Mouse (Mus musculus) adrenal gland (tissue): ENCODE results near the gene Ppp2r2c.
"Not testable (repeated sequence)": the region's sequence is repeated elsewhere in the genome, so short reads cannot be mapped to it uniquely, and the experiment has no call there.

Experiments
- intact Hi-C: fragments of 180-260 bp; cut with DNase I; formaldehyde crosslinking; loops from one replicate; pipeline ENCODE4 v1.15.1; 2025

Gene Ppp2r2c

DNA sequence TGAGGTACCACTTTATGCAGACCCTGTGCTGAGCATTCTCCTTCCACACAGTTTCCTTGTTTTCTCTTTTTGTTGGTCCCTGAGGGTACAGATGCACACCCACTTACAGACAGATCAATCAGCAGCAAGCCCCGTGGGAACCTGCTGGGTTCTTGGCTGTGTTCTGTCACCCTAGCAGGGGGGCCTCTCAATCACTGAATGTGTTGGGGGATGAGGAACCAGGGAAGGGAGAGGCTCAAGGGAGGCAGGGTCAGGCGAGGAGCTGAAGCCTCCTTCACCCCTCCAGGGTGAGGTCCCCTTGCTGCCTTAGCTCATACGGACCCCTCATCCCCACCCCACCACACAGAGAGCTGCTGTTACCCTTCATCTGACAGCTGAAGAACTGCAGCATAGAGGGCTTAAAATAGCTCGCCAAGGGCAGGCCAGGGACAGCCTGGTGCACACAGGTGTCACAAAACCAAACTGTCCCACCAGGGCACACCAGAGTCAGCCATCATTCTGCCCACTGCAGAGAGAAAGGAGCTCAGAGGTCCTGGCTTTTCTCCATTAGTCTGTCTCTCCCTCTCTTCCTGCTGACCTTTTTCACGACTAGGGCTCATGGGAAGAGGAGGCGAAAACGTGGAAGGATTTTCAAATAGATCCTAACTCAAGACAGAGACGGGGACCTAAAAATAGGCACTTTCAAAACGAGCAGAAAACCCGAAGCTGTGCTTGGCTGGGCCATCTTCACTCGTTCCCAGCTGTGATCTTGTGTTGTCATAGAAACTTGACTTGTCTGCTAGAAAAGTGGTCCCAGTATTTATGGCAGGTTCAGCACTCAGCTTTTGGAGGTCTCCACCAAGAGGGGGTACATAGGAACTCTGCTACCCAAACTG lies 55.8 kb downstream of the Ppp2r2c start:
- intact Hi-C loops: no loop called here

DNA sequence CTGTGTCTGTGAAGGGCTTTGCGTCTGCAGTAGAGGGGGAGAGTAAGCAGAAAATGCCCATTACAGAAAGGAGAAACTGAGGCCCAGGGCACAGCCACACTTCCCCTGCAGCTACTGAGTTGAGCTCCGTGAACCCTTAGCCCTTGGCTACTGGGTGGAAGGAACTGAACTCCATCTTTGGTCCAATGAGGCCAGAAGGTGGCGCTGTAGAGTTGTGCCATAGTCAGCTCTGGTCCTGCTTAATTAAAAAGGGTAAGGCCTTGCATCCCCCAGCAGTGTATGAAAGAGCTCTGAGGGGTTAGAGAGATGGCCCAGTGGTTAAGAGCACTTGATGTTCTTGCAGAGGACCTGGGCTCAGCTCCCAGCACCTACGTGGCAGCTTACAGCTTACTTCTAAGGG lies 60.4 kb downstream of the Ppp2r2c start:
- intact Hi-C loops: no loop called here

DNA sequence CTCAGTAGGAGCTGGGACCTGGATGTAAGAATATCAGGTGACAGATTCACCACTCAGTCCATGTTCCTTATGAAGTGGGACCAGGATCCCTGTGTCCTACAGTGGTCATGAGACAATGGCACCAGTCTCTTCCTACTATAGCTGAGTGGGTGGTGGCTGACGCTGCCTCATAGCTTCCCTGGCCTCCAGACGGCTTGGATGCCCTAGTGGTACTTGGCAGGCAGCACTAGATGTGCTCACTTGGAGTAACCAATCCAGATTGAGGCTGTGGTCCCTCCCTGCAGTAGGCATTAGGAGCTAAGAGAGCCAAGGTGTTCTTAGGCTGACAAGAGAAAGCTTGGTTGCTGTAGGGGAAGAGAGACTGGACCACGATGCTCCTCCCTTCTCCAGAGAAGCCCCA lies 61.1 kb downstream of the Ppp2r2c start:
- intact Hi-C loops: no loop called here

DNA sequence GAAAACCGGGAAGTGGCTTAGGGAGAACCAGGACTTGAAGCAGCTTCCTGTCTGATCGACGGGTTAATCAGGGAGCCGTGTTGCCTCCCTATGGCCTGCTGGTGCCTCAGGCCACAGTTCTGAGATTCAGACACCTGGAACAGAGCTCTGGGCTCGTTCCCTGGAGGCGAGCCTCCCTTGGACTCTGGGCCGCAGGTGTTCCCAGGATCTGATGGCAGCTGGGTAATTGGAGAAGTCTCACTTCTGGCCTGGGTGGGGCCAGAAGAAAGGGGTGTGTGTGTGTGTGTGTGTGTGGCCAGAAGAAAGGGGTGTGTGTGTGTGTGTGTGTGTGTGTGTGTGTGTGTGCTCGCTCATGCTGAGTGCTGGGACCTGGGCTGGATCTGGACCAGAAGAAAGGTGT lies 65.1 kb downstream of the Ppp2r2c start:
- intact Hi-C loops: no loop called here

DNA sequence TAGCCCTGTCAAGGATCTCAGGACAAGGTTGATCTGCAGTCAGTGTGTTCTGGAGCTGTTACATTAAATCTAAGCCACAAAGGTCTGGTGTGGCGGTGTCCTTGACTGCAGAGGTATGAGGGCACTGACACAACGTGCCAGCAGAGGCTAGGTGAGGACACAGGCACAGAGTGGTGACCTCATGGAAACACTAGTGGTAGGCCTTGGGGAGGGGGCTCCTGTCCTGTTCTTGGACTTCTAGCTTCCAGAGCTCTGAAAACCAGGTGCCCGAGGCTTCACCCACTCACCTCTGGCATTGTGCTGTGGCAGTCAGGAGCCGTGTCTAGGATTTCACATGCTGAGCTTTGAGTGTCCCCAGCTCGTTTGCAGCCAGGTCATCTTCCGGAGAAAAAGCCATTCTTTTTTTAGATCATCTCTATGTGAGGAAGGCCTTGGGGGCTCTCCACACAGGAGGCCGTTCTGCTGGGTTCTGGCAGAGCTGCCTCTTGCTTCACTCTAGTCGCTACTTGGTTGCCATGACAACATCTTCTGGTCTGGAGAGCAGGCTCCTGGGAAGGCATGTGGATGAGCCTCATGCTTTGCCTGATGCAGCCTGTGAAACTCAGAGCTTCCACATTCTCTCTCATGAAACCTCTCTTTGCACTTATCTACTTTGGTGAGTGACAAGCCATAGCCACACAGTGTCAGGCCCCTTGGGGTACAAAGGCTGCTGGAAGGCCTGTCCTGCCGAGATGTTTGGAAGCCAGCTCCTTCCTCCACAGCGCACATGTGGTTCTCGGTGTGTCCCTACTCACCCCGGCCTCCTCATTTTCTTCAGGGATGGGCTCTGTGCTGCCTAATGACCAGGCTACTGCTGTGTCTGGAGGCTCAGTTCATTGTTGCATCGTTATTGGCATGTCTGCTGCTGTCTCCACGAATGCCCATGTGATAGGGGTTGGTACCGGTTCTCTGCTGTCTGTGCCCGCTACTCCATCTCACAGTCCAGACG lies 67.5 kb downstream of the Ppp2r2c start:
- intact Hi-C loops: no loop called here

DNA sequence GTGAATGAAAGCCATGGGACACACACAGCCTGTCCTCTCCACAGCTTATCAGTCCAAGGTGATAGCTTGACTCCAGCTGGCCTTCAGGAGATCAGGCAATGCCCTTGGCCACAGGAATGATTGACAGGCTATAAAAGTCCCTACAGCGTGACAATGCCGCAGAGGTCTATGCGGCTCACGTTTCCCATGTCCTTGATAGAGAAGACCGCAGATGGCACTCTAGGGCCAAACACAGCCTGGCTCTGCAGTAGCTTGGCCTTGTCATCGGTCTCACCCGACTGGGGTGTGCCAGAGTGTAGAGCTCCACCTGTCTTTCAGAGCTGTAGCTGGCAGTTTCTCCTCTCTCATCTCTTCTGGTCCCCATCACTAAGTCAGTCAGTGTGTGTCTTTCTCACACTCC lies 68.2 kb downstream of the Ppp2r2c start:
- intact Hi-C loops: no loop called here

DNA sequence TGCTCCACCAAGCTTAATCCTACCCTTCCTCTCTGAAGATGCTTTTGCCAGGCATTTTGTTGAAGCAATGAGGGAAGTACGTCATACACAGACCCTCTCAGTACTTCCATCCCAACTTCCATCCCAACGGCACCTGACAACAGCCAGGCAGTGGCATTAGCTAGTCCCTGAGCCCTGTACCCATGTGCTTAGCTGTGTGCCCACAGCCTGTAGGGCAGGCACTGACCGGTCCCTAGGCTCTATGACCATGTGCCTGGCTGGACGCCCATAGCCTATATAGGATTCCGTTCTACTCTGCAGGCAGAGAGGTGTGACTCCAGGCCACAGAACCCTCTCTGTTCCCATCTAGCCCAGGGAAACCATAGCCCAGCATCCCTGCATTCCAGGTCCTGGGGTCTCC lies 69.7 kb downstream of the Ppp2r2c start:
- intact Hi-C loops: no loop called here

DNA sequence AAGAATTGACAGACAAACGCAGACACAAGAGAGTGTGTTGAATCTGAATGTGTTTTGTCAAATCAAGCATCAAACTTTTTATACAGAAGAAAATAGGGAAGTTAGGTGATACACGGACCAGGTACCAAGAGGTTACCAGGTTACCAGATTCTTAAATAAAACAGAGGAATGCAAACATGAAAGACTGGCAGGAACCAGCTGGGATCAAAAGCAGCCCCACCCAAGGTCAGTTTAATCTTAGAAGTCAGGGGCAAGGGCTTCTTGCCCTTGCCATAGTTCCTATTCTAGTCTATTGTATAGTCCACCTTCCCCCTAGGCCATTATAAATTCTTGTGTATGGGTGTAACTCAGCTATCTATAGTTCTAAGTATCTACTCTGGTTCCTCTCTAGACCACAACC lies 70.7 kb downstream of the Ppp2r2c start:
- intact Hi-C loops: not testable (repeated sequence)

DNA sequence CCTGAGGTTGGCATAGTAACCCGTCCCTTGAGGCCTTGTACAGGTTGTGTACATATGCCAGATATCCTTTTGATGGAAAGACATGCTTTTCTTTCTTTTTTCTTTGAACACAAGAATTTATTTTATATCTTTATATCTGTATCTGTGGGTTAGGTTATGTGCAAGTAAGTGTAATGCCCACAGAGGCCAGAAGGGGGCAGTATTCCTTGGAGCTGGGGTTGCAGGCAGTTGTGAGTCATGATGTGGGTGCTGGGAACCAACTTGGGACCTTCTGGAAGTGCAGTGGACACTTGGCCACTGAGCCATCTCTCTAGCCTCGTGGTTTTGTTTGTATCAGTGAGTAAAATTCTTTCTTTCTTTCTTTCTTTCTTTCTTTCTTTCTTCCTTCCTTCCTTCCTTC lies 74.1 kb downstream of the Ppp2r2c start:
- intact Hi-C loops: no loop called here

DNA sequence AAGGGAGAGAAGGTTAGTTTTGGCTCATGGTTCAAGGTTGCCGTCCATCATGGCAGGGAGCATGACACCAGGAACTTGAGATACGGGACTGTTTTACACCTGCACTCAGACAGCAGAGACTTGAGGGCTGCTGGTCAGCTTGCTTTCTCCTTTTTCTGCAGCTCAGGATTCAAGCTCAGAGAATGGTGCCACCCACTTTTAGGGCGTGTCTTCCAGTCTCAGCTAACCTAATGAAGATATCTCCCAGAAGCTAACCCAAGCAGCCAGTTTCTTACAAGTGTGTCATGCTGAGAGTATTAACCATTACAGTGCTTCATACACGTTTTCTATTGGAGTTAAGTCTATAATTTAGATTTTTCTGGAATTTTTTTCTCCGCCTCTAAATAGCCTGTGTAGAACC lies 76.2 kb downstream of the Ppp2r2c start:
- intact Hi-C loops: no loop called here

DNA sequence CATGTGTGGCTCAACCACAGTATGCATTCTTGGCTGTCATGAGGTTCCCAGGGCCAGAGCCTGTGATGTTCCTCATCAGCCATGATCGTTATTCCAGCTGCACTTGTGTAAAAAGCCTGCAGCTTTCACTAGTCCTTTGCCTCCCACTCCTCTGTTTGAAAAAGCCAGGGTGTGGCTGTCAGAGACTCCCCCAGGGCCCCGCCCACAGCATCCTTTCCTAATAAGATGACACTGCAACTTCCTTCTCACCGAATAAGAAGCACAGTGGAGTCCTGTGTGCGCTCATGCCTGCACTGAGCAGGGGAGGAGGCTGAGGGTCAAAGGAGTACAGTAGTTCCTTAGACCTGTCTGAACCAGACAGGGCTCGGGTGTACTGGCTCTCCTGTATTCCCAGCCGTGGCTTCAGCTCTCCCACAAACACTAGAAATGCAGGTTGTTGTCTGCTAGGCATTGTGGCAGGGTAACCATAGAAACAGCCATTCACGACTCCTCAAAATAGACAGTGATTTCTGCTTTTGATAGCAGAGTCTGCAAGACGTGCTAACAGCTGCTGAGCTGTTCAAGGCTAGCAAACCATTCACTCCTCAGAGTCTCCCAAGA lies 76.9 kb downstream of the Ppp2r2c start:
- intact Hi-C loops: loop anchor here (5.0 kb wide), 1 partner anchor 113 kb away; the partner anchor contains the start of gene Man2b2

DNA sequence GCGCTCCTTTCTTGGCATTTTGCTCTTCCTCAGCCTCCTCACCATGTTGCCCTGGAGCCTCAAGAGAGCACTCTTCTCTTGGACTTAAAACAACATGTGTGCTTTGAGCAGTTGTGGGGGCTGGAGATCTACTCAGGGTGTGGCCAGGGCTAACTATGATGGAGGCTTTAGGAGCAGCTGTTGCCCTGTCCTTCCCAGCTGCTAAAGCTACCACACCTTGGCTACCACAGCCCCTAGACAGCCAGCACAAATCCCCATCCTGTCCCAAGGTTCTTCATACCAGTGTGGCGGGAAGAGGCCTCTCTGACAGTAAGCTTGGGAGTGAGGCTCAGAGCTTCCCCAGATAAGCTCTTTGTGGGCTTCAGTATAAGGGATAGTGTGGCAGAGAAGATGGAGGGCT lies 77.4 kb downstream of the Ppp2r2c start:
- intact Hi-C loops: loop anchor here (2.0 to 5.0 kb wide), 2 partner anchors 57 to 113 kb away; partner anchors contain the start of gene Man2b2

DNA sequence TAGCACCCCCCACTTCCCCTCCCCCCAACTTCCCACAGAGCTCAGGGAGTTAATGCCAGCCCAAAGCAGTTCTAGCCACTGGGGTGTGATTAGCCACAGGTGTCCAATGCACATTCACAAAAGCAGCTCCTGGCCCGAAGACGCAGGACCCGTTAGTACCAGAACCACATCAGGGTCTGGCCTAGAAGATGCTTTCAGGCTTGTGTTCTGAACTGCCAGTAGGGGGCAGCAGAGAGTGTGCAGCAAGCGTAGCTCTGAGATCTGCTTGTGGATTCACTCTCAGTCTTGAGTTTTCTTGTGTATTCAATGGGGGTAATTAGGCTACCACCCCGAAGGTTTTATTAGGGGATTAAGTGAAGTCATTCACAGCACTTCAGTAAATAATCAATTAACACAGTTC lies 78.1 kb downstream of the Ppp2r2c start:
- intact Hi-C loops: loop anchor here (2.0 to 5.0 kb wide), 2 partner anchors 56 to 114 kb away; partner anchors contain the start of gene Man2b2

DNA sequence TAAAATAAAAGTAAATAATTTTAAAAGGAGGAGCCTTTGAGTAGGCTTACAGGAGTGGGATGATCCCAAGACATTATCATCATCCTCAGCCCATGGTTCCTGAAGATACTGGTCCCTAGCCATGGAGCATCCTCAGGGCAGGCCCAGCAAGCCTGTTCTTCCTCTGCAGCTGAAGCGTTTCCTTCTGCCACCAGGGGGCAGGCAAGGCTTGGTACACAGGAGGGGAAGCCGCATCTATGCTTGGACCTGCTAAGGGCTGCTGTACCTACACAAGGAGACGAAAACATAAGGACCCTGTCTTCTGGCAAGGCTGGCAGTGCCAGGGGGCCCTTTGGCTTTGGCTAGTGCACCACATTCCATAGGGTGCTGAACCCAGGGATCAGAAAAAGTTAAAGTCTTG lies 80.5 kb downstream of the Ppp2r2c start:
- intact Hi-C loops: loop anchor here (2.0 to 5.0 kb wide), 2 partner anchors 117 to 160 kb away; partner anchors contain the start of gene Man2b2

DNA sequence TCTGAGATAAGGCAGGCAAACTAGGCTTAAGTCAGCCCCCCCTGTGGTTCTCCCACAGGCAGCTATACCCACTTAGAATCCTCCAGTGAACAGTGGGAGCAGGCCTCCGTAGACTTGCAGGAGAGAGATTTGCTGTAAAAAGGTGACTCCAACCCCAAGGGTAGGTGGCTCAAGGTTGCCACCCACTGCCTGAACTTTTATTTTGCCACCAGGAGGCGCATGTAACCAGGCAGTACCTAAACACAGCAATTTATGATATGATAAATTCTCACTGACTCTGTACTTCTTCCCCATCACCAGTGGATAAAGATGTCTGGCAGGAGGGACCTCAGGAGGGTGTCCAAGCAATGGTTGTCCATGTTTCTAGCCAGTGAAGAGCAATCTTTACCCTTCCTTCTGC lies 82.6 kb downstream of the Ppp2r2c start:
- intact Hi-C loops: no loop called here

DNA sequence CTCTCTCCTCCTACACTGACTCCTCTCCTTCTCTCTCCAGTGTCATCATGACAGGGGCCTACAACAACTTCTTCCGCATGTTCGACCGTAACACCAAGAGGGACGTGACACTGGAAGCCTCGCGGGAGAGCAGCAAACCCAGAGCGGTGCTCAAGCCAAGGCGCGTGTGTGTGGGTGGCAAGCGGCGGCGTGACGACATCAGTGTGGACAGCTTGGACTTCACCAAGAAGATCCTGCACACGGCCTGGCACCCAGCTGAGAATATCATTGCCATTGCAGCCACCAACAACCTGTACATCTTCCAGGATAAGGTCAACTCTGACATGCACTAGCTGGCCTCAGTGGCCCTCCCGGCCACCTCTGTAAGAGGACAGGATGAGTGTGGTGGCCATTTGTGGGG lies 84.0 kb downstream of the Ppp2r2c start:
- intact Hi-C loops: no loop called here

DNA sequence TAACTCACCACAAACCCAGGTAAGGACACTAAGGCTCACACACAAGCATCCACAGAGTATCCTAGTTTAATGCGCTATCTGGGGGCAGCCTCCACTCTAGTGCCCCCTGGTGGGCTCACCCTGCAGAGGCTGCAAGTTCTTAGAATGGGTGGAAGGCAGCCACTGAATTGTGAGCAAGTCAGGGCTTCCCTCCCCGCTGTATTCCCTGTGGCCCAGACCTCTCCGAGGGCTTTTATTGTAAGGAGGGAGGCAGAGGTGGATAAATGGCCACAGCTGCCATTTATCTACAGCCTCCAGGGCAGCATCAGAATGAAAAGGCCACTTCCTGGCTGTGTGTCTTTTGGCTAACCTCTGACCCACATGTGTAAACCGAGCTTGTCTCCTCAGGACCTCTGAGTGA lies 87.1 kb downstream of the Ppp2r2c start:
- intact Hi-C loops: no loop called here

DNA sequence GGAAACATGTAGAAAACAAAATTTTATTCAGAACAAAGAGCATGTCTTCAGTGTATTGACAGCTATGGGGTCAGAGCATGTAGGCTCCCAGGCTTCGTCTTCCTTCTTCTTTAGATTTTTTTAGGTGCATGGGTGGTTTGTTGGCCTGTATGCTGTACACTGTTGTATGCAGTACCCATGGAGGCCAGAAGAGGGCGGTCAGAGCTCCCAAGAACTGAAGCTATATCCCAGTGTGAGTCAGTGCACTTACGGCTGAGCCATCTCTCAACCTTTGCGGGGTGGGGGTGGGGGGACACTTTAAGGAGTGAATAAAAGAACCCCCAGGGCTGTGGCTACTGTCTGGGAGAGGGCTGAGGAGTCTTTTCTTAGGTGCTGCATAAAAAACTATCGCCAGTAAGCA lies 90.5 kb downstream of the Ppp2r2c start:
- intact Hi-C loops: no loop called here

DNA sequence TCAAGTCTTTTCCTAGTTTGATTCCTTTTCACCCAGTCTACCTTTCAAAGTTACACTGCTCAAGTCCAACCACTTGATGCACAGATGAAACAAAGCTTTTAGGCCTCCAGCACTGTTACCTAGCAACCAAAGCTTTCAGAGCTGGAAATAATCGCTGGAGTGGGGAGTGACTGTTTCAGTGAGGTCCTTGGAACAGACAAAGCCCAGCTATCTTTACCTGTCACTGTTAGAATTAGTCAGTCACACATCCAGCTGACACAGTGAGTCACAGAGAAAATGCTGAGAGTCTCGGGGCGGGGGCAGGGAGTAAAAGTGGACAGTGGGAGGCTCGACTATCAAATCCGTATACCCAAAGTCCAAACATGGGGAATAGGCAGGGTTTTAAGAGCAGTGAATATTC lies 92.2 kb downstream of the Ppp2r2c start:
- intact Hi-C loops: no loop called here

DNA sequence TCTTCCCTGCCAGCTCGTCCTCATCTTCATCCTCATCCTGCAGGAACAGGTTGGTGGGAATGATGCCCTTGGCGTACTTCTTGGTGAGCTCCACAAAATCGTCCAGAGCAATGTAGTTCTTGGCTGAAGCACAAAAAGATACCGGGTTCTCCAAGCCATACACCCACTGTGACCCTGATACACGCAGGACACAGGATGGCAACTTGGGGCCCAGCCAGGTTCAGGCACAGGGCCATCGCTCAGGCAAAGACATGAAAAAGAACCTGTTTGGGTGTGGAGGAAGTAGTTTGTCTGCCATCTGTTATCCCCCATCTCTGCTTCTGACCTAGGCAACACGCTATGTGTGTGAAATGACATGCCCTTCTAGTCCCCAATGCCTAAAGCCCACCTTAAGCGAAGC lies 103.3 kb downstream of the Ppp2r2c start:
- intact Hi-C loops: no loop called here

DNA sequence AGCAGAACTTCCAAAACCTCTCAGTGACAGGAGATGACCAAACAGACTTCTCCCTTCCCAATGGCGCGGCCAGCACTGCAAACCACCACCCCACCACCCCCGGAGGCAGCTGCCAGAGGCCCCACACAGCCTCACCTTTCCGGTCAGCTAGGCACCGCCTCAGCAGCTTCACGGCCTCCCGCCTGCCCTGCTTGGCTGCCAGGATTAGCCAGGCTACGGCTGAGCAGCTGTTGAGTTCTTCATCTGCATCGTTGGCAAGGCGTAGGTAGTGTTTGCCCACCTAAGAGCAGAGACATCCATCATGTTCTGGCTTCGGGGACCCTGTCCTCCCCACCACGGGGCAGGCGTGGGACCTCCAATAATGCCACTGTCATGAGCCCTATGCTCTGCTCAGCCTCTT lies 107.0 kb downstream of the Ppp2r2c start:
- intact Hi-C loops: no loop called here

DNA sequence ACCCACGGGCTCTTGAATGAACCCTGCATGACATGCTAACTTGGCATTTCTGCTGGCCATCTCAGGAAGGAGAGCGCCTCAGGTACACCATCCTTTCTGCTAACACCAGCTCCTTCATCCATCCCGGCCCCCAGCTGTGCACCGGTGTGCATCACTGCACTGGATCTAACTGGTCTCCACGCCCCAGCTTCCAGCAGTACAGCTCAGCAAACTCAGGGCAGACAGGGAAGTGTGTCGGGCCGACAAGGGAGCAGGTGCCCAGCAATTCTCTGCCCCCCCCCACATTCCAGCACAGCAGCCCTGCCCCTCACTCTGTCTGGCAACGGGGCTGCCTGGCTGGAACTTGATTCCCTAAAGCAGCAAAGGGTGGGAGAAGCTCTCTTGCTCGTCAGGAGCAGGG lies 109.5 kb downstream of the Ppp2r2c start:
- intact Hi-C loops: no loop called here
